ENCODE assay signal across 11 mouse cellular contexts in the genomic region with DNA sequence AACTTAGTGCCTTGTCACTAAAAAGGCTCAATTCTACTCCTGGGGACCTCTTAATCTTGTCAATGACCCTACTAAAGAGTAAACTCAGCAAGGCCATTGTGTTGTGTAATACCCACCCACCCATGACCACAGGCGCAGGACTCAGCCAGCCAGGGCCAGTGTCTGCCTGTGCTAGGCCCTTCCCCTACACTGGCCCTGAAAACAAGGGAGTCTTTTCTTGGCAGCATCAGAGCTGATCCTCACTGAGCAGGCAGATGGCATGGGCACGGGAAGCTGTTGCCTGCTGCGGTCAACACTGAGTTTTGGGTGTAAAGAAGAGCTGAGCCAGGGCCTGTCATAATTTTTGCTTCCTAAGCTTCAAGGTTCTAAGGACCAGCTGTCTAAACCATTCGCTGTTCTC. TPM values are rescaled to one million over a fixed set of nuclear protein-coding genes. Genes with fewer than 3 reads are reported as not detected.
DNase-seq lines count a peak whose midpoint lies in the region; ATAC-seq lines count a peak whose summit lies in the region.
"Had no signal": no experiment of that assay in that cellular context is flagged by ENCODE, and none has a peak within 500 bp of the region (broad histone marks: within the 10 kb centered on the region; RNA-seq: fewer than 3 reads in every experiment).

No protein-coding gene starts in this region.

- H3K36me3 ChIP-seq in forebrain, embryonic 16.5 days (ENCODE audit: control insufficient read depth, insufficient read depth) = peaks cover 3% of the 10 kb centered on the region; the same call in 1 of the 2 replicates
- peaks cover 21% of the 10 kb centered on the region; the same call in 1 of the 2 replicates for H3K36me3 ChIP-seq in forebrain, embryonic 13.5 days (ENCODE audit: poor library complexity, severe bottlenecking)
- peaks cover 22% of the 10 kb centered on the region for H3K36me3 ChIP-seq in neural tube, embryonic 15.5 days

- H3K27ac ChIP-seq in forebrain, embryonic 16.5 days (ENCODE audit: low read length) = no peak overlapping the region
- no peak overlapping the region for H3K27ac ChIP-seq in forebrain, embryonic 13.5 days
- peak overlapping the region; percentile 3; the same call in 1 of the 2 replicates for H3K27ac ChIP-seq in neural tube, embryonic 15.5 days (replicated peaks)
- H3K27ac ChIP-seq: liver, embryonic 13.5 days had no signal

- peaks cover 4% of the 10 kb centered on the region for H3K4me1 ChIP-seq in forebrain, embryonic 16.5 days (replicated peaks; ENCODE audit: control insufficient read depth, insufficient read depth, low read length)
- peaks cover 5% of the 10 kb centered on the region; the same call in 1 of the 2 replicates for H3K4me1 ChIP-seq in forebrain, embryonic 13.5 days
- H3K4me1 ChIP-seq in neural tube, embryonic 15.5 days = peaks cover 20% of the 10 kb centered on the region
- H3K4me1 ChIP-seq: liver, embryonic 13.5 days had no signal

- H3K4me3 ChIP-seq in forebrain, embryonic 16.5 days (replicated peaks; ENCODE audit: low read length) = no peak overlapping the region
- H3K4me3 ChIP-seq in forebrain, embryonic 13.5 days = no peak overlapping the region
- no peak overlapping the region for H3K4me3 ChIP-seq in neural tube, embryonic 15.5 days (replicated peaks)
- H3K4me3 ChIP-seq: erythroblast, embryonic 14.5 days; liver, embryonic 13.5 days had no signal

- 37% methylated on average over 4 of the region's 4 CpGs for WGBS in forebrain, embryonic 16.5 days
- WGBS in forebrain, embryonic 13.5 days = 52% methylated on average over 4 of the region's 4 CpGs
- 49% methylated on average over 4 of the region's 4 CpGs for WGBS in neural tube, embryonic 15.5 days

- no peaks in the 10 kb centered on the region; the same call in 1 of the 2 replicates for H3K27me3 ChIP-seq in forebrain, embryonic 16.5 days (replicated peaks; ENCODE audit: control insufficient read depth, insufficient read depth, low read length)
- H3K27me3 ChIP-seq in forebrain, embryonic 13.5 days = no peaks in the 10 kb centered on the region
- H3K27me3 ChIP-seq in neural tube, embryonic 15.5 days (replicated peaks) = no peaks in the 10 kb centered on the region

- 0 out of 2 replicates have a peak, but pooled peaks have one; percentile 13 for ATAC-seq in forebrain, embryonic 16.5 days
- no peak; the same call in 1 of the 2 replicates for ATAC-seq in forebrain, embryonic 13.5 days
- no peak for ATAC-seq in neural tube, embryonic 15.5 days (ENCODE audit: low FRiP score)
- no peak for ATAC-seq in activated CD4-positive, CD25-positive, alpha-beta regulatory T cell, adult 4 months
- ATAC-seq in inflammation-experienced regulatory T-cells, adult 6 months = no peak

- DNase-seq in ovary, postnatal 36 days (ENCODE audit: low spot score) = peak; percentile 27
- no peak for DNase-seq in ovary, postnatal 14 days (ENCODE audit: low spot score)
- DNase-seq in embryo, embryonic 11 days = peak; percentile 8
- DNase-seq: liver, embryonic 13.5 days; thymus, postnatal 14 days had no signal

- no peak overlapping the region for H3K4me2 ChIP-seq in forebrain, embryonic 16.5 days (ENCODE audit: low read length)
- no peak overlapping the region for H3K4me2 ChIP-seq in forebrain, embryonic 13.5 days
- H3K4me2 ChIP-seq in neural tube, embryonic 15.5 days = no peak overlapping the region
- H3K4me2 ChIP-seq: liver, embryonic 13.5 days had no signal

- no peak overlapping the region for H3K9ac ChIP-seq in forebrain, embryonic 16.5 days (replicated peaks; ENCODE audit: low read depth, low read length)
- no peak overlapping the region for H3K9ac ChIP-seq in forebrain, embryonic 13.5 days
- H3K9ac ChIP-seq in neural tube, embryonic 15.5 days (replicated peaks) = no peak overlapping the region
- H3K9ac ChIP-seq: liver, embryonic 13.5 days had no signal

- H3K9me3 ChIP-seq in forebrain, embryonic 16.5 days (ENCODE audit: control insufficient read depth, low read length) = no peaks in the 10 kb centered on the region
- no peaks in the 10 kb centered on the region for H3K9me3 ChIP-seq in forebrain, embryonic 13.5 days (replicated peaks)
- no peaks in the 10 kb centered on the region for H3K9me3 ChIP-seq in neural tube, embryonic 15.5 days (replicated peaks)
- H3K9me3 ChIP-seq: liver, embryonic 13.5 days had no signal

RNA-seq across cellular contexts. Expression of a gene that starts 3.7 kb away (rescaled TPM):
- polyA plus RNA-seq in forebrain, embryonic 16.5 days (2015; fragmentation: Nextera tagmentation; extraction: Ambion mirVana) = 2.8 and 4.3 TPM in 2 replicates
- polyA plus RNA-seq in forebrain, embryonic 13.5 days (2015; fragmentation: Nextera tagmentation; extraction: Ambion mirVana) = 1.1 and 1.8 TPM in 2 replicates
- 7.9 and 9.0 TPM in 2 replicates for polyA plus RNA-seq in neural tube, embryonic 15.5 days (2015; fragmentation: Nextera tagmentation; extraction: Ambion mirVana)
- under 1 TPM in 1 of 2 experiments, not detected in 1; 0.14 TPM for polyA plus RNA-seq in activated CD4-positive, CD25-positive, alpha-beta regulatory T cell, adult 4 months (2017; shearing (Covaris generic))
- under 1 TPM in 2 of 3 experiments, not detected in 1; 0.18 to 0.23 TPM for polyA plus RNA-seq in inflammation-experienced regulatory T-cells, adult 6 months (2017; shearing (Covaris generic))
